Mouse (Mus musculus) thymus, adult 2 months (tissue): Measurements from ENCODE around the gene Ntn1.

Experiments used
- CTCF ChIP-seq: fragments of 200-500 bp; IDR thresholded peaks from 2 replicates; pipeline ENCODE4 v1.5.1; 2012; ENCODE audit warnings: mild to moderate bottlenecking, control low read depth, low read length, moderate library complexity, borderline replicate concordance; ENCODE audit not compliant: control insufficient read depth, poor library complexity, insufficient read depth; ENCODE audit errors: extremely low read depth
- POLR2A ChIP-seq: fragments of 200-500 bp; IDR thresholded peaks from 2 replicates; pipeline ENCODE4 v1.6.1; 2012; ENCODE audit warnings: mild to moderate bottlenecking, low read length, control low read depth, moderate library complexity; ENCODE audit not compliant: control insufficient read depth, poor library complexity, insufficient read depth; ENCODE audit errors: extremely low read depth

- TF ChIP-seq CTCF: no peak
- no peak for TF ChIP-seq POLR2A
These were observed 105.1 kb downstream of the Ntn1 start for GRCm38 (mm10) chr11:68295474-68295873.
